Mouse (Mus musculus): Measurements from ENCODE around the gene Olfr690.

GRCm38 (mm10) chr7:105367930-105368329 lies 34.0 kb upstream of the Olfr690 start, which contains the start of gene Olfr692:
- TF ChIP-seq POLR2AphosphoS5 (IDR thresholded peaks at IDR 0.05; ENCODE audit: insufficient replicate concordance, low read depth, low read length) (no peak), CTCF (IDR thresholded peaks at IDR 0.05; ENCODE audit: low read depth, low read length) (no peak), GATA1 (IDR thresholded peaks at IDR 0.05; ENCODE audit: borderline replicate concordance, low read length) (no peak), TAL1 (conservative IDR thresholded peaks at IDR 0.05; ENCODE audit: low read depth, low read length) (no peak)

Measured in G1E (cell line).